8 mouse cellular contexts compared by ENCODE assay signal in the genomic region with DNA sequence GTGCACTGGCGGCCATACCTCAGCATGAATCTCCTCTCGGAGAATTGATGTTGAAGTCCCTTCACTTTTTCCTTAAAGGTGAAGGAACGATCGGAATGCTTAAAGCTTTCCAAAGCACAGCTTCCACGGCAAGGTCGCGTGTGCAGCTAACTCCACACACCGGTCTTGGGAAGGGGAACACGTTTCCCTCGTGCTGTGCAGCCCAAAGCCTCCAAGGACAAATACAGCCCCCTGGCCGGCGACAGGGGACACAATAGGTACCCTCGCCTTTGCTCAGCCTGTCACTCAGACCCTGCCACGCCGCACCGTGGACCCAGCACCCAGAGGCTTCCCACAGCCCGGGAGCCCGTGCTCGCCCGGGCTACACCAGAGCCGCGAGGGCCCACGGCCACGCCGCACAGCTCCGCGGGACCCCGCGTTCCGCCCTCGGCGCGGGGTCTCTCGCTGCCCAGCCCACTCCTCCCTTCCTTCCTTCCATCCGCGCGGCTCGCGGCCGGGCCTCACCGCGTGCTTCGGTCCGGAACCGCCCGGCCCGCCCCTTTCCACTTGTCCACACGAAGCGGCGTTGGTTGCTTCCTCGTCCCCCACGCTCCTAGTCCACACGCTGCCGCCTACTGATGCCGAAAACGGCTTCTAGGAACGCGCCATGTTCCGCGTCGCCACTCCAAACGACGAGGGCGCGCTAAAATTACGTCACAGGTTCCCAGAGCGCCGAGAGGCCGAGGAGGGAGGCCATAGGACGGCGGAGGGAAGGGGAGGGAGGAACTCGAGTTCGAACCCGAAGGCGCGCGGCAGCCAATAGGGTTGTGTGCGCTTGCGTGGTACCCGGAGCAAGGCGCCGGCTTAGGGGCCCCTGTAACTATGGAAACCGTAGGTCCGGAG. TPM values are rescaled to one million over a fixed set of nuclear protein-coding genes. Genes with fewer than 3 reads are reported as not detected.
A peak's percentile ranks its signal among the peaks of the same experiment; 100 is the strongest.
DNase-seq lines count a peak whose midpoint lies in the region; ATAC-seq and TF ChIP-seq lines count a peak whose summit lies in the region.

A gene (minus strand): TSS at position 703 of the 882 bp plus-strand sequence.

- peak within 1 kb of the TSS; percentile 89 for H3K9ac ChIP-seq in heart, embryonic 12.5 days
- peak within 1 kb of the TSS; percentile 89 for H3K9ac ChIP-seq in kidney, postnatal 0 days (ENCODE audit: low read depth, low read length)
- H3K9ac ChIP-seq in liver, embryonic 11.5 days (ENCODE audit: low read depth, low read length) = peak within 1 kb of the TSS; percentile 90
- H3K9ac ChIP-seq in stomach, embryonic 14.5 days (replicated peaks; ENCODE audit: low read depth, low read length) = peak within 1 kb of the TSS; percentile 88

- no peaks in the 10 kb centered on the region for H3K27me3 ChIP-seq in heart, embryonic 12.5 days (replicated peaks)
- no peaks in the 10 kb centered on the region for H3K27me3 ChIP-seq in kidney, postnatal 0 days (ENCODE audit: insufficient read depth, low read length)
- no peaks in the 10 kb centered on the region for H3K27me3 ChIP-seq in liver, embryonic 11.5 days (replicated peaks; ENCODE audit: control insufficient read depth, insufficient read depth, low read length)
- H3K27me3 ChIP-seq in stomach, embryonic 14.5 days (ENCODE audit: control insufficient read depth, insufficient read depth, low read length) = no peaks in the 10 kb centered on the region

- WGBS in heart, embryonic 12.5 days = under 1% methylated on average over 84 of the region's 84 CpGs
- WGBS in kidney, postnatal 0 days = under 1% methylated on average over 75 of the region's 84 CpGs
- under 1% methylated on average over 84 of the region's 84 CpGs for WGBS in liver, embryonic 11.5 days
- under 1% methylated on average over 84 of the region's 84 CpGs for WGBS in stomach, embryonic 14.5 days

- H3K36me3 ChIP-seq in heart, embryonic 12.5 days = no peaks in the 10 kb centered on the region
- H3K36me3 ChIP-seq in kidney, postnatal 0 days (ENCODE audit: insufficient read depth, low read length) = no peaks in the 10 kb centered on the region
- H3K36me3 ChIP-seq in liver, embryonic 11.5 days (ENCODE audit: control insufficient read depth, insufficient read depth, low read length) = no peaks in the 10 kb centered on the region
- H3K36me3 ChIP-seq in stomach, embryonic 14.5 days (ENCODE audit: control insufficient read depth, insufficient read depth, low read length) = no peaks in the 10 kb centered on the region

- peak; percentile 99 for ATAC-seq in erythroid progenitor cell, adult 5-6 weeks (replicated peaks; ENCODE audit: low FRiP score, poor library complexity, severe bottlenecking)
- peak; percentile 94 for ATAC-seq in heart, embryonic 12.5 days (ENCODE audit: insufficient number of reproducible peaks, low FRiP score)
- ATAC-seq in kidney, postnatal 0 days (replicated peaks; ENCODE audit: low FRiP score, low read depth) = peak; percentile 96
- peak; percentile 98 for ATAC-seq in liver, embryonic 11.5 days (replicated peaks; ENCODE audit: low FRiP score)
- peak; percentile 95 for ATAC-seq in stomach, embryonic 14.5 days (ENCODE audit: insufficient number of reproducible peaks, insufficient read depth, low FRiP score, low read depth)

- no peak for TF ChIP-seq CTCF in kidney, postnatal 0 days (IDR thresholded peaks at IDR 0.05; ENCODE audit: low read depth)

- H3K4me3 ChIP-seq in heart, embryonic 12.5 days = peak within 1 kb of the TSS; percentile 90
- peak within 1 kb of the TSS; percentile 99 for H3K4me3 ChIP-seq in kidney, postnatal 0 days (replicated peaks; ENCODE audit: low read depth, low read length)
- H3K4me3 ChIP-seq in liver, embryonic 11.5 days (ENCODE audit: low read depth, low read length) = peak within 1 kb of the TSS; percentile 95
- peak within 1 kb of the TSS; percentile 100 for H3K4me3 ChIP-seq in stomach, embryonic 14.5 days (ENCODE audit: low read depth, low read length)

- H3K4me1 ChIP-seq in heart, embryonic 12.5 days (replicated peaks) = peaks cover 5% of the 10 kb centered on the region; the same call in 1 of the 2 replicates
- no peaks in the 10 kb centered on the region for H3K4me1 ChIP-seq in kidney, postnatal 0 days (replicated peaks; ENCODE audit: insufficient read depth, low read length)
- peaks cover 10% of the 10 kb centered on the region; the same call in 1 of the 2 replicates for H3K4me1 ChIP-seq in liver, embryonic 11.5 days (replicated peaks; ENCODE audit: control insufficient read depth, insufficient read depth, low read length)
- H3K4me1 ChIP-seq in stomach, embryonic 14.5 days (ENCODE audit: control insufficient read depth, insufficient read depth, low read length) = 0 out of 2 replicates have a peak, but pooled peaks cover 4% of the 10 kb centered on the region

- no peaks in the 10 kb centered on the region for H3K9me3 ChIP-seq in heart, embryonic 12.5 days (replicated peaks)
- no peaks in the 10 kb centered on the region for H3K9me3 ChIP-seq in kidney, postnatal 0 days (replicated peaks; ENCODE audit: low read length)
- no peaks in the 10 kb centered on the region for H3K9me3 ChIP-seq in liver, embryonic 11.5 days (ENCODE audit: control insufficient read depth, low read length)
- no peaks in the 10 kb centered on the region for H3K9me3 ChIP-seq in stomach, embryonic 14.5 days (ENCODE audit: control insufficient read depth, low read depth, low read length)

- peak within 1 kb of the TSS; percentile 74 for H3K27ac ChIP-seq in heart, embryonic 12.5 days (ENCODE audit: poor library complexity, severe bottlenecking)
- H3K27ac ChIP-seq in kidney, postnatal 0 days = peak within 1 kb of the TSS; percentile 85
- peak within 1 kb of the TSS; percentile 82 for H3K27ac ChIP-seq in liver, embryonic 11.5 days (ENCODE audit: low read depth, low read length)
- H3K27ac ChIP-seq in stomach, embryonic 14.5 days (ENCODE audit: low read length) = peak within 1 kb of the TSS; percentile 86

- peak; percentile 95 for DNase-seq in CD4-positive helper T cell, adult 2 months (ENCODE audit: low read depth, low spot score)
- peak; percentile 95 for DNase-seq in brain, embryonic 18.5 days (ENCODE audit: low read depth, low spot score)
- DNase-seq in kidney, postnatal 0 days (ENCODE audit: low spot score) = peak; percentile 98
- DNase-seq in liver, embryonic 11.5 days (ENCODE audit: low spot score) = peak; percentile 92
- DNase-seq in naive thymus-derived CD4-positive, alpha-beta T cell, adult 2 months (ENCODE audit: low read depth) = peak; percentile 93

- peak within 1 kb of the TSS; percentile 69 for H3K4me2 ChIP-seq in heart, embryonic 12.5 days
- peak within 1 kb of the TSS; percentile 74 for H3K4me2 ChIP-seq in kidney, postnatal 0 days (ENCODE audit: low read length)
- H3K4me2 ChIP-seq in liver, embryonic 11.5 days = peak within 1 kb of the TSS; percentile 70
- H3K4me2 ChIP-seq in stomach, embryonic 14.5 days (replicated peaks; ENCODE audit: low read depth, low read length) = peak within 1 kb of the TSS; percentile 57

RNA-seq across cellular contexts. Expression of the gene that starts here (rescaled TPM):
- 35.0 and 48.6 TPM in 2 replicates for total RNA-seq in erythroid progenitor cell, adult 5-6 weeks (2015; ENCODE audit: low replicate concordance)
- 50.1 and 69.7 TPM in 2 replicates for total RNA-seq in erythroid progenitor cell, adult 5-6 weeks (2017; ENCODE audit: low replicate concordance)
- polyA plus RNA-seq in heart, embryonic 12.5 days (2016; fragmentation: Nextera tagmentation; extraction: Ambion mirVana) = 80.0 and 83.5 TPM in 2 replicates
- polyA plus RNA-seq in kidney, postnatal 0 days (2015; fragmentation: Nextera tagmentation; extraction: Ambion mirVana) = 48.3 and 51.6 TPM in 2 replicates
- 82.3 and 93.3 TPM in 2 replicates for polyA plus RNA-seq in liver, embryonic 11.5 days (2014; fragmentation: Nextera tagmentation; extraction: Ambion mirVana)
- 49.3 and 51.9 TPM in 2 replicates for polyA plus RNA-seq in stomach, embryonic 14.5 days (2014; fragmentation: Nextera tagmentation; extraction: Ambion mirVana)

Comparison
In these comparisons a context has a peak if more than half of its experiments do, and no peak if none do; other contexts are left out.
1. Peak in every context shown above with its lines: DNase-seq, ATAC-seq, H3K4me3 ChIP-seq and H3K27ac ChIP-seq.